Mouse (Mus musculus): Measurements from ENCODE around the gene Ear2.
"Not testable (repeated sequence)": the region's sequence is repeated elsewhere in the genome, so short reads cannot be mapped to it uniquely, and the experiment has no call there.

GRCm38 (mm10) chr14:44086588-44086987, 15.9 kb upstream of the Ear2 start:
- TF ChIP-seq CTCF, EP300 (IDR thresholded peaks at IDR 0.05): not testable (repeated sequence)

Data from lung, postnatal 0 days (tissue).